Mouse (Mus musculus) CH12.LX (cell line): ENCODE results near the gene Cap1. TPM values are rescaled to one million over a fixed set of nuclear protein-coding genes. Genes with fewer than 3 reads are reported as not detected.

ENCODE experiments used
- DNase-seq: peaks from one replicate; pipeline ENCODE4 v3.0.0-alpha.2; 2013; ENCODE audit errors: extremely low read depth
- H3K27ac ChIP-seq: 2 replicates; pipeline ENCODE4 v1.5.1; 2012; ENCODE audit warnings: low read depth, mild to moderate bottlenecking, control low read depth, moderate library complexity; ENCODE audit not compliant: insufficient read depth
- H3K27me3 ChIP-seq: replicated peaks from 2 replicates; pipeline ENCODE3; 2012; ENCODE audit warnings: inconsistent platforms
- H3K36me3 ChIP-seq, 2 experiments: replicated peaks in 1 of 2; 2 replicates each; pipeline versions ENCODE3 to v1.6.1; 2012; ENCODE audit warnings: inconsistent platforms in 1 of 2, low read length in 1 of 2, mild to moderate bottlenecking in 1 of 2, mixed read lengths in 1 of 2, moderate library complexity in 1 of 2; ENCODE audit not compliant: control insufficient read depth in 1 of 2, insufficient read depth in 1 of 2
- H3K4me1 ChIP-seq, 2 experiments: 2 replicates each; pipeline ENCODE4 v1.6.1; 2012; ENCODE audit warnings: inconsistent platforms in 1 of 2, moderate library complexity in 1 of 2; ENCODE audit not compliant: insufficient read depth in 2 of 2, control insufficient read depth in 1 of 2
- H3K4me2 ChIP-seq: 2 replicates; pipeline ENCODE4 v1.6.1; 2012; ENCODE audit warnings: low read depth, mild to moderate bottlenecking, control low read depth; ENCODE audit not compliant: poor library complexity, insufficient read depth, severe bottlenecking
- H3K4me3 ChIP-seq, 3 experiments: fragments of 150-350 bp in 1 of 3; sonication (generic) in 1 of 3; replicated peaks in 1 of 3; 2 replicates each; pipeline versions ENCODE3 to v1.5.1; 2011 to 2012; ENCODE audit warnings: low read depth in 2 of 3, low read length in 2 of 3, mild to moderate bottlenecking in 2 of 3, moderate library complexity in 2 of 3, control low read depth in 1 of 3, improper control_type of control experiment in 1 of 3, inconsistent platforms in 1 of 3, mixed read lengths in 1 of 3; ENCODE audit not compliant: poor library complexity in 1 of 3
- H3K79me2 ChIP-seq: replicated peaks from 2 replicates; pipeline ENCODE4 v1.6.1; 2012; ENCODE audit warnings: mild to moderate bottlenecking, moderate library complexity; ENCODE audit not compliant: control insufficient read depth, poor library complexity, insufficient read depth, severe bottlenecking; ENCODE audit errors: extremely low read depth
- H3K9ac ChIP-seq: 2 replicates; pipeline ENCODE4 v1.6.1; 2012; ENCODE audit warnings: low read depth, mild to moderate bottlenecking, control low read depth, moderate library complexity; ENCODE audit not compliant: insufficient read depth
- H3K9me3 ChIP-seq: replicated peaks from 2 replicates; pipeline ENCODE3; 2012; ENCODE audit warnings: low read length, inconsistent platforms, mixed read lengths
- BHLHE40 ChIP-seq: IDR thresholded peaks from 2 replicates; pipeline ENCODE4 v1.6.1; 2011; ENCODE audit warnings: mild to moderate bottlenecking, low read depth, low read length, improper control_type of control experiment
- CHD1 ChIP-seq: IDR thresholded peaks from 2 replicates; pipeline ENCODE4 v1.6.1; 2012; ENCODE audit warnings: low read depth, low read length, improper control_type of control experiment, inconsistent platforms
- CHD2 ChIP-seq: IDR thresholded peaks from 2 replicates; pipeline ENCODE4 v1.6.1; 2011; ENCODE audit warnings: low read length, improper control_type of control experiment
- ELF1 ChIP-seq: IDR thresholded peaks from 2 replicates; pipeline ENCODE4 v1.6.1; 2014; ENCODE audit warnings: low read depth, mild to moderate bottlenecking, inconsistent platforms, low read length, improper control_type of control experiment
- ETS1 ChIP-seq: conservative IDR thresholded peaks from 2 replicates; pipeline ENCODE4 v1.6.1; 2012; ENCODE audit warnings: low read depth, mild to moderate bottlenecking, inconsistent platforms, low read length, improper control_type of control experiment, moderate library complexity
- IRF4 ChIP-seq: IDR thresholded peaks from 2 replicates; pipeline ENCODE4 v1.6.1; 2014; ENCODE audit warnings: low read depth, mild to moderate bottlenecking, inconsistent platforms, low read length, improper control_type of control experiment
- JUN ChIP-seq: IDR thresholded peaks from 2 replicates; pipeline ENCODE4 v1.6.1; 2011; ENCODE audit warnings: low read depth, mild to moderate bottlenecking, low read length, improper control_type of control experiment, moderate library complexity; ENCODE audit not compliant: insufficient read depth
- JUND ChIP-seq: conservative IDR thresholded peaks from 2 replicates; pipeline ENCODE4 v1.6.1; 2011; ENCODE audit warnings: low read depth, low read length, improper control_type of control experiment
- KAT2A ChIP-seq: IDR thresholded peaks from 2 replicates; pipeline ENCODE4 v1.6.1; 2012; ENCODE audit warnings: low read length, improper control_type of control experiment, inconsistent platforms; ENCODE audit not compliant: insufficient replicate concordance
- MAFK ChIP-seq: IDR thresholded peaks from 2 replicates; pipeline ENCODE4 v1.6.1; 2011; ENCODE audit warnings: low read length, improper control_type of control experiment; ENCODE audit not compliant: insufficient replicate concordance
- MEF2A ChIP-seq: IDR thresholded peaks from 2 replicates; pipeline ENCODE4 v1.6.1; 2014; ENCODE audit warnings: low read depth, mild to moderate bottlenecking, inconsistent platforms, low read length, improper control_type of control experiment, borderline replicate concordance
- MXI1 ChIP-seq: IDR thresholded peaks from 2 replicates; pipeline ENCODE4 v1.6.1; 2011; ENCODE audit warnings: mild to moderate bottlenecking, low read depth, low read length, improper control_type of control experiment
- PAX5 ChIP-seq: IDR thresholded peaks from 2 replicates; pipeline ENCODE4 v1.6.1; 2012; ENCODE audit warnings: low read length, inconsistent platforms, mixed read lengths
- POLR2A ChIP-seq: IDR thresholded peaks from 2 replicates; pipeline ENCODE4 v1.6.1; 2011; ENCODE audit warnings: low read depth, mild to moderate bottlenecking, improper control_type of control experiment, low read length
- RAD21 ChIP-seq: IDR thresholded peaks from 2 replicates; pipeline ENCODE4 v1.6.1; 2011; ENCODE audit warnings: low read depth, mild to moderate bottlenecking, low read length, improper control_type of control experiment, moderate library complexity
- RCOR1 ChIP-seq: conservative IDR thresholded peaks from 2 replicates; pipeline ENCODE4 v1.6.1; 2012; ENCODE audit warnings: low read depth, mild to moderate bottlenecking, inconsistent platforms, low read length, improper control_type of control experiment
- SIN3A ChIP-seq: IDR thresholded peaks from 2 replicates; pipeline ENCODE4 v1.6.1; 2012; ENCODE audit warnings: low read length, improper control_type of control experiment, inconsistent platforms
- TBP ChIP-seq: conservative IDR thresholded peaks from 2 replicates; pipeline ENCODE4 v1.6.1; 2011; ENCODE audit warnings: low read depth, low read length, improper control_type of control experiment
- USF1 ChIP-seq: IDR thresholded peaks from 2 replicates; pipeline ENCODE4 v1.6.1; 2014; ENCODE audit warnings: low read depth, mild to moderate bottlenecking, inconsistent platforms, low read length, improper control_type of control experiment
- USF2 ChIP-seq: conservative IDR thresholded peaks from 2 replicates; pipeline ENCODE4 v1.6.1; 2011; ENCODE audit warnings: low read depth, low read length, improper control_type of control experiment
- ZKSCAN1 ChIP-seq: IDR thresholded peaks from 2 replicates; pipeline ENCODE4 v1.6.1; 2012; ENCODE audit warnings: low read depth, inconsistent platforms, low read length, improper control_type of control experiment, borderline replicate concordance
- ZMIZ1 ChIP-seq: IDR thresholded peaks from 2 replicates; pipeline ENCODE4 v1.6.1; 2012; ENCODE audit warnings: low read depth, mild to moderate bottlenecking, inconsistent platforms, low read length, improper control_type of control experiment
- ZNF384 ChIP-seq: IDR thresholded peaks from 2 replicates; pipeline ENCODE4 v1.6.1; 2012; ENCODE audit warnings: low read depth, low read length, improper control_type of control experiment, inconsistent platforms
- dilution Hi-C: fragments of 300-500 bp; cut with MboI; formaldehyde crosslinking; loops from 2 replicates; pipeline ENCODE4 v1.14.3; 2020; ENCODE audit warnings: low sequenced_read_pairs; ENCODE audit not compliant: extremely low pct_unique_long_range_greater_than_20kb, extremely low pct_ligation_motif_present
- in situ Hi-C: fragments of 300-500 bp; cut with MboI; formaldehyde crosslinking; loops from 3 replicates; pipeline ENCODE4 v1.14.3; 2019; ENCODE audit warnings: low sequenced_read_pairs, low pct_ligation_motif_present, low pct_unique_long_range_greater_than_20kb, mixed read lengths
- polyA plus RNA-seq: library from polyadenylated mRNA; unstranded; fragments of >175 nt; gene quantifications from 2 replicates; pipeline ENCODE4 v1.2.1, GENCODE M21; 2012; ENCODE audit warnings: low read depth; ENCODE audit not compliant: insufficient read length
- total RNA-seq, 2 experiments: library from RNA; depleted of rRNA; stranded (reverse); fragments of 300-350 nt in 1 of 2; fragments of >200 nt in 1 of 2; gene quantifications; 2 replicates each; pipeline ENCODE4 v1.2.3; 2012 to 2014

Cap1 gene
- total and polyA plus RNA-seq, 3 experiments, result 118 to 195 (median 159) TPM

DNA sequence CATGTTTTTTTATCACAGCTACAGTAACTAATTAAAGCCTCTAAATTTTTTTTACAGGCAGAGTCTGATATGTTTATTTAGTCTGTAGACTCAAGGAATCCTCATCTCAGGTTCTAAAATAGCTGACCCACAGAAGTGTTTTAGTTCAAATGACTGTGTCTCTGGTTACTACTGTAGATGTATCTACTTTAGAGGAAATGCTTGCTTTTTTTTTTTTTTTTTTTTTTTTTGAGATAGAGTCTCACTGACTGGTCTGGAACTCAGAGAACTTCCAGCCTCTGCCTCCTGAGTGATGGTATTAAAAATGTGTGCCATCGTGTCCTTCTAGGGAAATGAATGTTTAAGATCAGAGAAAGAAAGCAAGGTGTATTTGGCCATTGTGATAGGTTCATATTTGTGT, 69.7 kb downstream of the Cap1 start:
- Histone ChIP-seq H3K4me1 (no peaks in the 10 kb centered on the region), H3K9me3 (no peaks in the 10 kb centered on the region), H3K4me3 (no peak overlapping the region), H3K27me3 (peaks cover 12% of the 10 kb centered on the region), H3K9ac (no peak overlapping the region), H3K36me3 (no peaks in the 10 kb centered on the region), H3K79me2 (no peaks in the 10 kb centered on the region), H3K4me2 (no peak overlapping the region; the same call in 1 of the 2 replicates), H3K27ac (no peak overlapping the region)
- DNase-seq, result no peak
- in situ Hi-C loops, result no loop called here
- dilution Hi-C loops, result no loop called here
- TF ChIP-seq ZNF384 (peak; percentile 58), CHD2 (no peak), ZMIZ1 (no peak), USF2 (no peak)

DNA sequence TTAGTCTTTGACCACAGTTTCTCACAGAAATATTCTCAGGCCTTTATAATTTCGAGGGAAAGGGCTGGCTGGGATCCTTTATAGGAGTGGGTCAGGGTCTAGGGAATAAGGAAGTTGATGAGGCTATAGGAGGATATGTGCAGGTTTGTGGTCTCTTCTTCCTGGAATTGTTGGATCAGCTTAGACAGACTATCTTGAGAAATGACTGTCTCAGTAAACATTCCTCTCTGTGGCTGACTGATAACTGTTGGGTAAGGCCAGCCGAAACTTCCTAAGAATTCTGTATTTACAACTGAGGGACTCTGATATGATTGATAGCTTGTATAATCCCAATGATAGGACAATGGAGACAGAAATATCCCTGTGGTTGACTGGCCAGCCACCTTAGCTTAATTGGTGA, 74.0 kb downstream of the Cap1 start:
- no peaks in the 10 kb centered on the region for H3K9me3 ChIP-seq
- H3K79me2 ChIP-seq, result no peaks in the 10 kb centered on the region
- TF ChIP-seq CHD2 (no peak), POLR2A (no peak), MAFK (no peak), ELF1 (no peak), RCOR1 (no peak), ETS1 (no peak), RAD21 (no peak), JUN (no peak), USF1 (no peak), SIN3A (no peak)
- TF ChIP-seq, all 38 proteins: peak for 0
- Histone ChIP-seq H3K27me3 (peaks cover 11% of the 10 kb centered on the region), H3K4me1 (no peaks in the 10 kb centered on the region), H3K27ac (no peak overlapping the region), H3K4me3 (no peak overlapping the region), H3K36me3 (no peaks in the 10 kb centered on the region), H3K4me2 (no peak overlapping the region), H3K9ac (no peak overlapping the region)
- DNase-seq, result no peak
- dilution Hi-C loops, result no loop called here
- in situ Hi-C loops, result no loop called here

DNA sequence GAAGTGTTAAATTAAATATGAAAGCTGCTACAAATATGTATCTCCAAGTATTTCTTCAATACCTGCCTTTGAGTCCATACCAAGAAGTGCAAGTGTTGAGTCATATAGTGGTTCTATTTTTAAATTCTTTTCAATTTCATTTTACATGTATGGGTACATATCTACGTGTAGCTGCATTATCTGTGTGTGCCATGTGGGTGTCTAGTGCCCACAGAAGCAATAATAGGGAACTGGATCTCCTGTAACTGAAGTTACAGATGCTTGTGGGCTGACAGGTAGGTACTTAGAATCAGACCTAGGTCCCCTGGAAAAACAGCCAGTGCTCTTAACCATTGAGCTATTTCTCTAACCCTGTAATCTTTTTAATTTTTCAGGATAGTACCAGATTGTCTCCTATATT, 74.7 kb downstream of the Cap1 start:
- H3K4me2 ChIP-seq, result no peak overlapping the region
- H3K9me3 ChIP-seq, result no peaks in the 10 kb centered on the region
- no peak for DNase-seq
- H3K4me3 ChIP-seq, result no peak overlapping the region
- in situ Hi-C loops, result no loop called here
- TF ChIP-seq CHD1 (no peak), BHLHE40 (no peak), POLR2A (no peak), USF2 (no peak), IRF4 (no peak), JUND (no peak), PAX5 (no peak), MEF2A (no peak), CHD2 (no peak), MXI1 (no peak), RAD21 (no peak), TBP (no peak), KAT2A (no peak), ZKSCAN1 (no peak)
- no peaks in the 10 kb centered on the region for H3K4me1 ChIP-seq
- peaks cover 16% of the 10 kb centered on the region for H3K27me3 ChIP-seq
- H3K9ac ChIP-seq, result no peak overlapping the region
- no peaks in the 10 kb centered on the region for H3K79me2 ChIP-seq
- dilution Hi-C loops, result no loop called here
- H3K36me3 ChIP-seq, result no peaks in the 10 kb centered on the region
- H3K27ac ChIP-seq, result no peak overlapping the region
